Mouse (Mus musculus): ENCODE measurements around the gene Itgb1bp1.

Gene Itgb1bp1

GRCm38 (mm10) chr12:21301932-21302331 lies 15.8 kb upstream of the Itgb1bp1 start:
- no peak for DNase-seq (ENCODE audit: low read depth, low spot score)

GRCm38 (mm10) chr12:21301324-21301723 lies 15.2 kb upstream of the Itgb1bp1 start:
- no peak for DNase-seq (ENCODE audit: low read depth, low spot score)

- no peak for DNase-seq (ENCODE audit: low read depth, low spot score)
These were observed 12.8 kb upstream of the Itgb1bp1 start for GRCm38 (mm10) chr12:21298856-21299255.

GRCm38 (mm10) chr12:21289651-21290050 lies 3.6 kb upstream of the Itgb1bp1 start:
- DNase-seq (ENCODE audit: low read depth, low spot score) = no peak

GRCm38 (mm10) chr12:21288716-21289395 lies 2.8 kb upstream of the Itgb1bp1 start:
- DNase-seq (ENCODE audit: low read depth, low spot score) = no peak

- DNase-seq (ENCODE audit: low read depth, low spot score) = peak; percentile 75
These were observed 897 bp upstream of the Itgb1bp1 start for GRCm38 (mm10) chr12:21286712-21287650.

- DNase-seq (ENCODE audit: low read depth, low spot score) = no peak
These were observed 409 bp downstream of the Itgb1bp1 start for GRCm38 (mm10) chr12:21285508-21286242.

- DNase-seq (ENCODE audit: low read depth, low spot score) = peak; percentile 42
These were observed 1.2 kb downstream of the Itgb1bp1 start, which contains the start of gene Cpsf3 for GRCm38 (mm10) chr12:21284761-21285441. Cpsf3 (plus strand) TSS chr12:21285391.

- DNase-seq (ENCODE audit: low read depth, low spot score) = no peak
These were observed 8.7 kb downstream of the Itgb1bp1 start for GRCm38 (mm10) chr12:21277352-21277864.

GRCm38 (mm10) chr12:21274446-21274845 lies 11.6 kb downstream of the Itgb1bp1 start:
- no peak for DNase-seq (ENCODE audit: low read depth, low spot score)

GRCm38 (mm10) chr12:21268083-21268616 lies 17.9 kb downstream of the Itgb1bp1 start:
- no peak for DNase-seq (ENCODE audit: low read depth, low spot score)

- no peak for DNase-seq (ENCODE audit: low read depth, low spot score)
These were observed 19.3 kb downstream of the Itgb1bp1 start for GRCm38 (mm10) chr12:21266784-21267098.

- peak; percentile 29 for DNase-seq (ENCODE audit: low read depth, low spot score)
These were observed 19.9 kb downstream of the Itgb1bp1 start for GRCm38 (mm10) chr12:21265946-21266783.

- DNase-seq (ENCODE audit: low read depth, low spot score) = no peak
These were observed 20.6 kb downstream of the Itgb1bp1 start for GRCm38 (mm10) chr12:21265501-21265900.

GRCm38 (mm10) chr12:21264970-21265369 lies 21.1 kb downstream of the Itgb1bp1 start:
- DNase-seq (ENCODE audit: low read depth, low spot score) = no peak

- DNase-seq (ENCODE audit: low read depth, low spot score) = no peak
These were observed 21.8 kb downstream of the Itgb1bp1 start for GRCm38 (mm10) chr12:21264241-21264640.

GRCm38 (mm10) chr12:21263256-21263655 lies 22.8 kb downstream of the Itgb1bp1 start:
- DNase-seq (ENCODE audit: low read depth, low spot score) = no peak

- no peak for DNase-seq (ENCODE audit: low read depth, low spot score)
These were observed 24.6 kb downstream of the Itgb1bp1 start for GRCm38 (mm10) chr12:21261521-21261920.

GRCm38 (mm10) chr12:21260494-21261256 lies 25.4 kb downstream of the Itgb1bp1 start:
- peak; percentile 26 for DNase-seq (ENCODE audit: low read depth, low spot score)
